Comparison of ENCODE assay signal across 22 mouse cellular contexts in genomic region chr1:36572709-36573108, GRCm38 (mm10). TPM values are rescaled to one million over a fixed set of nuclear protein-coding genes. Genes with fewer than 3 reads are reported as not detected.
DNase-seq lines count a peak whose midpoint lies in the region; ATAC-seq and TF ChIP-seq lines count a peak whose summit lies in the region.
"Had no signal": no experiment of that assay in that cellular context is flagged by ENCODE, and none has a peak within 500 bp of the region (broad histone marks: within the 10 kb centered on the region; RNA-seq: fewer than 3 reads in every experiment).

No protein-coding gene starts in this region.

- 55% methylated on average over 1 of the region's 1 CpGs for WGBS in kidney, embryonic 15.5 days
- WGBS in macrophage (ENCODE audit: missing documents) = 100% methylated on average over 1 of the region's 1 CpGs
- WGBS in forebrain, embryonic 16.5 days = 90% methylated on average over 1 of the region's 1 CpGs

- no peak for ATAC-seq in kidney, embryonic 15.5 days (replicated peaks; ENCODE audit: low FRiP score)
- ATAC-seq in forebrain, embryonic 16.5 days = no peak
- ATAC-seq: forebrain, embryonic 15.5 days had no signal

- H3K79me2 ChIP-seq in macrophage (ENCODE audit: inconsistent target) = no peaks in the 10 kb centered on the region

- peaks cover 95% of the 10 kb centered on the region for H3K4me1 ChIP-seq in kidney, embryonic 15.5 days
- peaks cover 3% of the 10 kb centered on the region for H3K4me1 ChIP-seq in forebrain, embryonic 16.5 days (replicated peaks; ENCODE audit: control insufficient read depth, insufficient read depth, low read length)

- peak overlapping the region; percentile 92 for H3K27ac ChIP-seq in kidney, embryonic 15.5 days
- H3K27ac ChIP-seq in macrophage = 0 out of 2 replicates have a peak overlapping the region, but pooled peaks have one; percentile 47
- H3K27ac ChIP-seq in forebrain, embryonic 16.5 days (ENCODE audit: low read length) = no peak overlapping the region
- no peak overlapping the region for H3K27ac ChIP-seq in layer of hippocampus, adult 2 months
- H3K27ac ChIP-seq: embryonic facial prominence, embryonic 12.5 days; forebrain, embryonic 15.5 days; limb, embryonic 13.5 days; liver, embryonic 15.5 days; midbrain, embryonic 12.5 days had no signal

- no peak overlapping the region for H3K4me3 ChIP-seq in kidney, embryonic 15.5 days (replicated peaks)
- H3K4me3 ChIP-seq in macrophage (ENCODE audit: inconsistent target) = no peak overlapping the region
- no peak overlapping the region for H3K4me3 ChIP-seq in forebrain, embryonic 16.5 days (replicated peaks; ENCODE audit: low read length)
- H3K4me3 ChIP-seq in layer of hippocampus, adult 2 months = no peak overlapping the region
- H3K4me3 ChIP-seq: embryonic facial prominence, embryonic 12.5 days; forebrain, embryonic 15.5 days; hindbrain, embryonic 10.5 days; limb, embryonic 13.5 days; liver, embryonic 15.5 days; midbrain, embryonic 12.5 days had no signal

- no peak overlapping the region for H3K9ac ChIP-seq in kidney, embryonic 15.5 days
- no peak overlapping the region for H3K9ac ChIP-seq in forebrain, embryonic 16.5 days (replicated peaks; ENCODE audit: low read depth, low read length)
- H3K9ac ChIP-seq: embryonic facial prominence, embryonic 12.5 days; forebrain, embryonic 15.5 days; limb, embryonic 13.5 days; liver, embryonic 15.5 days; midbrain, embryonic 12.5 days had no signal

- TF ChIP-seq CTCF in layer of hippocampus, adult 2 months (conservative IDR thresholded peaks at IDR 0.05) = no peak

- H3K27me3 ChIP-seq in kidney, embryonic 15.5 days = no peaks in the 10 kb centered on the region
- 0 out of 2 replicates have a peak, but pooled peaks cover 3% of the 10 kb centered on the region for H3K27me3 ChIP-seq in forebrain, embryonic 16.5 days (replicated peaks; ENCODE audit: control insufficient read depth, insufficient read depth, low read length)
- H3K27me3 ChIP-seq: embryonic facial prominence, embryonic 12.5 days; forebrain, embryonic 15.5 days; limb, embryonic 13.5 days; liver, embryonic 15.5 days had no signal

- H3K9me3 ChIP-seq in kidney, embryonic 15.5 days (replicated peaks) = no peaks in the 10 kb centered on the region
- no peaks in the 10 kb centered on the region for H3K9me3 ChIP-seq in forebrain, embryonic 16.5 days (ENCODE audit: control insufficient read depth, low read length)
- H3K9me3 ChIP-seq: embryonic facial prominence, embryonic 12.5 days; forebrain, embryonic 15.5 days; hindbrain, embryonic 10.5 days; limb, embryonic 13.5 days; liver, embryonic 15.5 days; midbrain, embryonic 12.5 days had no signal

- H3K36me3 ChIP-seq in kidney, embryonic 15.5 days = no peaks in the 10 kb centered on the region
- H3K36me3 ChIP-seq in macrophage (ENCODE audit: inconsistent target) = no peaks in the 10 kb centered on the region
- H3K36me3 ChIP-seq in forebrain, embryonic 16.5 days (ENCODE audit: control insufficient read depth, insufficient read depth) = no peaks in the 10 kb centered on the region
- H3K36me3 ChIP-seq: embryonic facial prominence, embryonic 12.5 days; forebrain, embryonic 15.5 days; hindbrain, embryonic 10.5 days; limb, embryonic 13.5 days; liver, embryonic 15.5 days; midbrain, embryonic 12.5 days had no signal

- DNase-seq in gastrocnemius, postnatal 25 days = peak; percentile 75
- no peak for DNase-seq in gastrocnemius, postnatal 4 days (ENCODE audit: low spot score in 2 of 2)
- DNase-seq in kidney, postnatal 25 days = no peak
- peak; percentile 53 for DNase-seq in adipocyte (ENCODE audit: low spot score)
- DNase-seq in layer of hippocampus, adult 2 months (ENCODE audit: low spot score in 2 of 2) = no peak
- DNase-seq: adrenal gland, postnatal 25 days; cerebellum, adult 2 months; lung, postnatal 14 days; right cerebral cortex, postnatal 14 days; thymus, adult 18-20 months had no signal

- no peak overlapping the region for H3K4me2 ChIP-seq in kidney, embryonic 15.5 days
- H3K4me2 ChIP-seq in forebrain, embryonic 16.5 days (ENCODE audit: low read length) = no peak overlapping the region
- H3K4me2 ChIP-seq: embryonic facial prominence, embryonic 12.5 days; forebrain, embryonic 15.5 days; limb, embryonic 13.5 days; liver, embryonic 15.5 days; midbrain, embryonic 12.5 days had no signal

RNA-seq across cellular contexts. Expression of gene Sema4c, which starts 14.6 kb away (rescaled TPM):
- 1 to 10 TPM; 5.1 to 6.0 TPM for total RNA-seq in gastrocnemius, postnatal 25 days (2021)
- total RNA-seq in gastrocnemius, postnatal 4 days (2021) = 10 to 100 TPM; 26.0 to 27.1 TPM
- polyA plus RNA-seq in kidney, embryonic 15.5 days (2015; fragmentation: Nextera tagmentation; extraction: Ambion mirVana) = 19.3 and 23.3 TPM in 2 replicates
- total RNA-seq in macrophage (2018; cell fraction: chromatin; rRNA removed) = 100 to 1,000 TPM in 2 of 26 experiments, 10 to 100 TPM in 24; 10.2 to 415 (median 29.1) TPM
- total RNA-seq in macrophage (2018; cell fraction: cytosol; rRNA removed) = 10 to 100 TPM in 6 of 26 experiments, 1 to 10 TPM in 20; 2.2 to 85.8 (median 5.8) TPM
- 100 to 1,000 TPM in 2 of 26 experiments, 10 to 100 TPM in 22, 1 to 10 TPM in 2; 6.1 to 367 (median 16.3) TPM for total RNA-seq in macrophage (2018; cell fraction: nucleus; rRNA removed)
- polyA plus RNA-seq in macrophage (2018) = 1.1 to 9.2 TPM (median 3.1 TPM) in 3 replicates
- polyA plus RNA-seq in forebrain, embryonic 16.5 days (2015; fragmentation: Nextera tagmentation; extraction: Ambion mirVana) = 35.4 and 37.3 TPM in 2 replicates
- total RNA-seq in layer of hippocampus, adult 2 months (2021) = 10 to 100 TPM; 13.4 to 13.6 TPM

RNA-seq across cellular contexts. Expression of gene Ankrd39, which starts 25.5 kb away (rescaled TPM):
- total RNA-seq in gastrocnemius, postnatal 25 days (2021) = 1 to 10 TPM; 7.7 to 8.2 TPM
- total RNA-seq in gastrocnemius, postnatal 4 days (2021) = 10 to 100 TPM; 13.0 to 13.8 TPM
- 26.2 and 26.3 TPM in 2 replicates for polyA plus RNA-seq in kidney, embryonic 15.5 days (2015; fragmentation: Nextera tagmentation; extraction: Ambion mirVana)
- 10 to 100 TPM in 17 of 26 experiments, 1 to 10 TPM in 9; 4.8 to 33.0 (median 16.0) TPM for total RNA-seq in macrophage (2018; cell fraction: chromatin; rRNA removed)
- total RNA-seq in macrophage (2018; cell fraction: cytosol; rRNA removed) = 1 to 10 TPM; 2.1 to 5.6 (median 2.9) TPM
- 10 to 100 TPM in 18 of 26 experiments, 1 to 10 TPM in 8; 3.6 to 25.4 (median 13.5) TPM for total RNA-seq in macrophage (2018; cell fraction: nucleus; rRNA removed)
- 1.6 to 6.1 TPM (median 5.0 TPM) in 3 replicates for polyA plus RNA-seq in macrophage (2018)
- 15.4 and 24.4 TPM in 2 replicates for polyA plus RNA-seq in forebrain, embryonic 16.5 days (2015; fragmentation: Nextera tagmentation; extraction: Ambion mirVana)
- 10 to 100 TPM; 13.4 to 13.7 TPM for total RNA-seq in layer of hippocampus, adult 2 months (2021)

RNA-seq across cellular contexts. Expression of gene Gm42417, which starts 33.5 kb away (rescaled TPM):
- 1,000 to 10,000 TPM in 1 of 2 experiments, 100 to 1,000 TPM in 1; 766 to 1,527 TPM for total RNA-seq in gastrocnemius, postnatal 25 days (2021)
- total RNA-seq in gastrocnemius, postnatal 4 days (2021) = 10 to 100 TPM; 40.6 to 50.4 TPM
- 0.32 and 0.75 TPM in 2 replicates for polyA plus RNA-seq in kidney, embryonic 15.5 days (2015; fragmentation: Nextera tagmentation; extraction: Ambion mirVana)
- 1 to 10 TPM in 5 of 26 experiments, under 1 TPM in 4, not detected in 17; 0.51 to 3.4 (median 1.0) TPM for total RNA-seq in macrophage (2018; cell fraction: chromatin; rRNA removed)
- under 1 TPM in 9 of 26 experiments, not detected in 17; 0.05 to 0.34 (median 0.19) TPM for total RNA-seq in macrophage (2018; cell fraction: cytosol; rRNA removed)
- 1 to 10 TPM in 3 of 26 experiments, under 1 TPM in 1, not detected in 22; 0.59 to 1.6 (median 1.3) TPM for total RNA-seq in macrophage (2018; cell fraction: nucleus; rRNA removed)
- 0.11 TPM in 1 of 3 replicates, not detected in the others for polyA plus RNA-seq in macrophage (2018)
- polyA plus RNA-seq in forebrain, embryonic 16.5 days (2015; fragmentation: Nextera tagmentation; extraction: Ambion mirVana) = 0.22 and 0.42 TPM in 2 replicates
- not detected for total RNA-seq in layer of hippocampus, adult 2 months (2021)
- total RNA-seq: adrenal gland, postnatal 25 days; common myeloid progenitor, adult 5-6 weeks had no signal
- polyA plus RNA-seq: forebrain, embryonic 15.5 days; gonadal fat pad, adult 2 months; kidney, postnatal 0 days; liver, embryonic 15.5 days; midbrain, embryonic 12.5 days had no signal

RNA-seq across cellular contexts. Expression of gene Ankrd23, which starts 36.0 kb away (rescaled TPM):
- 1,000 to 10,000 TPM; 1,576 to 3,128 TPM for total RNA-seq in gastrocnemius, postnatal 25 days (2021)
- total RNA-seq in gastrocnemius, postnatal 4 days (2021) = 100 to 1,000 TPM; 129 to 140 TPM
- 21.8 and 22.1 TPM in 2 replicates for polyA plus RNA-seq in kidney, embryonic 15.5 days (2015; fragmentation: Nextera tagmentation; extraction: Ambion mirVana)
- total RNA-seq in macrophage (2018; cell fraction: chromatin; rRNA removed) = 10 to 100 TPM; 11.4 to 52.4 (median 31.3) TPM
- total RNA-seq in macrophage (2018; cell fraction: cytosol; rRNA removed) = 1 to 10 TPM in 6 of 26 experiments, under 1 TPM in 17, not detected in 3; 0.10 to 1.9 (median 0.41) TPM
- total RNA-seq in macrophage (2018; cell fraction: nucleus; rRNA removed) = 10 to 100 TPM in 15 of 26 experiments, 1 to 10 TPM in 11; 1.0 to 32.8 (median 12.9) TPM
- 1.3 to 4.4 TPM (median 1.6 TPM) in 3 replicates for polyA plus RNA-seq in macrophage (2018)
- 9.3 and 13.2 TPM in 2 replicates for polyA plus RNA-seq in forebrain, embryonic 16.5 days (2015; fragmentation: Nextera tagmentation; extraction: Ambion mirVana)
- total RNA-seq in layer of hippocampus, adult 2 months (2021) = 10 to 100 TPM in 1 of 2 experiments, 1 to 10 TPM in 1; 6.8 to 10.3 TPM

Comparison
In these comparisons a context has a peak if more than half of its experiments do, and no peak if none do; other contexts are left out.
1. DNase-seq: peak in gastrocnemius, postnatal 25 days (single experiment) and adipocyte (single experiment); none in gastrocnemius, postnatal 4 days (0 of 2), kidney, postnatal 25 days (0 of 2) and layer of hippocampus, adult 2 months (0 of 2).
2. H3K27ac ChIP-seq: peak in kidney, embryonic 15.5 days (single experiment) and macrophage (single experiment); none in forebrain, embryonic 16.5 days (single experiment) and layer of hippocampus, adult 2 months (single experiment).
3. RNA of gene Gm42417, which starts 33.5 kb away (total RNA-seq): 766 to 1,527 TPM in gastrocnemius, postnatal 25 days and 40.6 to 50.4 TPM in gastrocnemius, postnatal 4 days; not detected in layer of hippocampus, adult 2 months; every median in the first group is over 10 times any median in the second.